Mouse (Mus musculus) bone marrow, adult 2 months (tissue): ENCODE results near the gene Ptpre. TPM values are rescaled to one million over a fixed set of nuclear protein-coding genes. Genes with fewer than 3 reads are reported as not detected.
A peak's percentile ranks its signal among the peaks of the same experiment; 100 is the strongest.

Source experiments
- H3K27ac ChIP-seq: fragments of 200-500 bp; 2 replicates; pipeline ENCODE4 v1.5.1; 2012; ENCODE audit warnings: low read depth, mild to moderate bottlenecking, control low read depth, inconsistent platforms, low read length; ENCODE audit not compliant: control insufficient read depth, poor library complexity, insufficient read depth
- H3K4me1 ChIP-seq: fragments of 200-500 bp; 2 replicates; pipeline ENCODE4 v1.6.1; 2011; ENCODE audit warnings: low read length; ENCODE audit not compliant: control insufficient read depth, insufficient read depth
- H3K4me3 ChIP-seq: fragments of 200-500 bp; replicated peaks from 2 replicates; pipeline ENCODE3; 2011; ENCODE audit warnings: mild to moderate bottlenecking, low read depth, low read length, control low read depth; ENCODE audit not compliant: control insufficient read depth
- CTCF ChIP-seq: fragments of 200-500 bp; IDR thresholded peaks from 2 replicates; pipeline ENCODE4 v1.5.1; 2011; ENCODE audit warnings: low read length, control low read depth; ENCODE audit not compliant: control insufficient read depth, insufficient read depth
- POLR2A ChIP-seq: fragments of 200-500 bp; IDR thresholded peaks from 2 replicates; pipeline ENCODE4 v1.6.1; 2011; ENCODE audit warnings: low read depth, mild to moderate bottlenecking, control low read depth, low read length, borderline replicate concordance; ENCODE audit not compliant: control insufficient read depth
- WGBS: fragments of 180-500 bp; shearing (Covaris S2); methylation state at CpG from one replicate; pipeline ENCODE4 v1.1.7; 2018; 5-methylcytosine and 5-hydroxymethylcytosine counted together
- polyA plus RNA-seq: library from polyadenylated mRNA; stranded (reverse); fragments of >200 nt; gene quantifications from 2 replicates; pipeline ENCODE4 v1.2.4, GENCODE M21; 2011; ENCODE audit warnings: low replicate concordance; ENCODE audit not compliant: missing spikeins, insufficient read depth, insufficient read length

Gene Ptpre
- polyA plus RNA-seq, 1 experiment, result 27.7 TPM

- 24% methylated on average over 3 of the region's 3 CpGs for WGBS
- TF ChIP-seq POLR2A (no peak), CTCF (no peak)
- no peak overlapping the region for H3K4me3 ChIP-seq
- 0 out of 2 replicates have a peak overlapping the region, but pooled peaks have one; percentile 3 for H3K27ac ChIP-seq
- H3K4me1 ChIP-seq, result peaks cover 31% of the 10 kb centered on the region
These were observed 56.5 kb downstream of the Ptpre start for GRCm38 (mm10) chr7:135593825-135594224.

GRCm38 (mm10) chr7:135594676-135595075, 57.4 kb downstream of the Ptpre start:
- TF ChIP-seq CTCF, result no peak
- TF ChIP-seq POLR2A, result no peak
- Histone ChIP-seq H3K4me1 (peaks cover 29% of the 10 kb centered on the region), H3K27ac (peak overlapping the region; percentile 26; the same call in 1 of the 2 replicates), H3K4me3 (no peak overlapping the region)
- 32% methylated on average over 7 of the region's 7 CpGs for WGBS

GRCm38 (mm10) chr7:135595640-135596174, 58.4 kb downstream of the Ptpre start:
- Histone ChIP-seq H3K27ac (no peak overlapping the region; the same call in 1 of the 2 replicates), H3K4me3 (no peak overlapping the region), H3K4me1 (peaks cover 24% of the 10 kb centered on the region)
- WGBS, result 17% methylated on average over 5 of the region's 5 CpGs
- no peak for TF ChIP-seq POLR2A
- no peak for TF ChIP-seq CTCF

GRCm38 (mm10) chr7:135597006-135597405, 59.7 kb downstream of the Ptpre start:
- Histone ChIP-seq H3K4me3 (no peak overlapping the region), H3K4me1 (peaks cover 30% of the 10 kb centered on the region), H3K27ac (peak overlapping the region; percentile 22)
- WGBS, result 7% methylated on average over 9 of the region's 9 CpGs
- TF ChIP-seq POLR2A, result no peak

GRCm38 (mm10) chr7:135597604-135598289, 60.5 kb downstream of the Ptpre start:
- H3K27ac ChIP-seq, result peak overlapping the region; percentile 70
- no peak overlapping the region for H3K4me3 ChIP-seq
- WGBS, result 7% methylated on average over 12 of the region's 12 CpGs
- peaks cover 25% of the 10 kb centered on the region for H3K4me1 ChIP-seq
- no peak for TF ChIP-seq CTCF
- TF ChIP-seq POLR2A, result no peak

- TF ChIP-seq POLR2A, result no peak
- TF ChIP-seq CTCF, result no peak
- Histone ChIP-seq H3K4me3 (no peak overlapping the region), H3K4me1 (peaks cover 22% of the 10 kb centered on the region), H3K27ac (peak overlapping the region; percentile 70)
- WGBS, result 2% methylated on average over 7 of the region's 7 CpGs
These were observed 61.1 kb downstream of the Ptpre start for GRCm38 (mm10) chr7:135598303-135598855.

- TF ChIP-seq POLR2A, result no peak
- no peak for TF ChIP-seq CTCF
- Histone ChIP-seq H3K27ac (no peak overlapping the region), H3K4me1 (peaks cover 18% of the 10 kb centered on the region)
These were observed 62.8 kb downstream of the Ptpre start for GRCm38 (mm10) chr7:135600076-135600475.

GRCm38 (mm10) chr7:135601607-135602006, 64.3 kb downstream of the Ptpre start:
- no peak overlapping the region for H3K4me3 ChIP-seq
- TF ChIP-seq CTCF, result no peak
- no peak for TF ChIP-seq POLR2A
- WGBS, result 35% methylated on average over 8 of the region's 8 CpGs
- H3K4me1 ChIP-seq, result peaks cover 19% of the 10 kb centered on the region
- peak overlapping the region; percentile 50; the same call in 1 of the 2 replicates for H3K27ac ChIP-seq

More at GRCm38 (mm10) chr7:135600076-135600475, 62.8 kb downstream of the Ptpre start:
- WGBS, result 35% methylated on average over 3 of the region's 3 CpGs
- H3K4me3 ChIP-seq, result no peak overlapping the region

- TF ChIP-seq POLR2A, result no peak
- no peak for TF ChIP-seq CTCF
- WGBS, result 33% methylated on average over 6 of the region's 6 CpGs
- Histone ChIP-seq H3K27ac (peak overlapping the region; percentile 65; the same call in 1 of the 2 replicates), H3K4me1 (peaks cover 16% of the 10 kb centered on the region), H3K4me3 (no peak overlapping the region)
These were observed 65.0 kb downstream of the Ptpre start for GRCm38 (mm10) chr7:135602265-135602664.
